Mouse (Mus musculus) heart, embryonic 10.5 days (tissue): ENCODE data around the gene Surf4. TPM values are rescaled to one million over a fixed set of nuclear protein-coding genes. Genes with fewer than 3 reads are reported as not detected.

Source experiments
- DNase-seq: peaks from one replicate; pipeline ENCODE4 v3.0.0-alpha.2; 2017; ENCODE audit warnings: low spot score
- H3K27ac ChIP-seq: fragments of 300-500 bp; sonication (generic); 2 replicates; pipeline ENCODE4 v1.5.1; 2016; ENCODE audit warnings: mild to moderate bottlenecking
- H3K27me3 ChIP-seq: fragments of 300-500 bp; sonication (generic); 2 replicates; pipeline ENCODE4 v1.6.1; 2016; ENCODE audit warnings: mild to moderate bottlenecking; ENCODE audit not compliant: poor library complexity, insufficient read depth, severe bottlenecking
- H3K36me3 ChIP-seq: fragments of 300-500 bp; sonication (generic); 2 replicates; pipeline ENCODE4 v1.6.1; 2016; ENCODE audit warnings: mild to moderate bottlenecking, moderate library complexity
- H3K4me1 ChIP-seq: fragments of 300-500 bp; sonication (generic); 2 replicates; pipeline ENCODE4 v1.6.1; 2016; ENCODE audit warnings: mild to moderate bottlenecking
- H3K4me3 ChIP-seq: fragments of 300-500 bp; sonication (generic); 2 replicates; pipeline ENCODE4 v1.5.1; 2016; ENCODE audit warnings: mild to moderate bottlenecking, moderate library complexity
- H3K9me3 ChIP-seq: fragments of 300-500 bp; sonication (generic); 2 replicates; pipeline ENCODE4 v1.6.1; 2016; ENCODE audit warnings: mild to moderate bottlenecking, moderate library complexity
- WGBS: fragments of 180-500 bp; shearing (Covaris S2); methylation state at CpG from one replicate; pipeline ENCODE4 v1.1.7; 2016; 5-methylcytosine and 5-hydroxymethylcytosine counted together
- polyA plus RNA-seq: library from polyadenylated mRNA; unstranded; fragments of >200 nt; fragmentation: Nextera tagmentation; extraction: Ambion mirVana; gene quantifications from 2 replicates; pipeline ENCODE4 v1.2.1, GENCODE M21; 2016

The Surf4 gene
- polyA plus RNA-seq, 1 experiment from 2014 or later = 242 TPM

- Histone ChIP-seq H3K27me3 (no peaks in the 10 kb centered on the region), H3K9me3 (no peaks in the 10 kb centered on the region), H3K27ac (peak overlapping the region; percentile 90), H3K4me3 (peak overlapping the region; percentile 76), H3K4me1 (peaks cover 38% of the 10 kb centered on the region), H3K36me3 (peaks cover 71% of the 10 kb centered on the region)
- 4% methylated on average over 13 of the region's 13 CpGs for WGBS
- DNase-seq = no peak
These were observed 17.0 kb downstream of the Surf4 start for GRCm38 (mm10) chr2:26916738-26917137.

DNA sequence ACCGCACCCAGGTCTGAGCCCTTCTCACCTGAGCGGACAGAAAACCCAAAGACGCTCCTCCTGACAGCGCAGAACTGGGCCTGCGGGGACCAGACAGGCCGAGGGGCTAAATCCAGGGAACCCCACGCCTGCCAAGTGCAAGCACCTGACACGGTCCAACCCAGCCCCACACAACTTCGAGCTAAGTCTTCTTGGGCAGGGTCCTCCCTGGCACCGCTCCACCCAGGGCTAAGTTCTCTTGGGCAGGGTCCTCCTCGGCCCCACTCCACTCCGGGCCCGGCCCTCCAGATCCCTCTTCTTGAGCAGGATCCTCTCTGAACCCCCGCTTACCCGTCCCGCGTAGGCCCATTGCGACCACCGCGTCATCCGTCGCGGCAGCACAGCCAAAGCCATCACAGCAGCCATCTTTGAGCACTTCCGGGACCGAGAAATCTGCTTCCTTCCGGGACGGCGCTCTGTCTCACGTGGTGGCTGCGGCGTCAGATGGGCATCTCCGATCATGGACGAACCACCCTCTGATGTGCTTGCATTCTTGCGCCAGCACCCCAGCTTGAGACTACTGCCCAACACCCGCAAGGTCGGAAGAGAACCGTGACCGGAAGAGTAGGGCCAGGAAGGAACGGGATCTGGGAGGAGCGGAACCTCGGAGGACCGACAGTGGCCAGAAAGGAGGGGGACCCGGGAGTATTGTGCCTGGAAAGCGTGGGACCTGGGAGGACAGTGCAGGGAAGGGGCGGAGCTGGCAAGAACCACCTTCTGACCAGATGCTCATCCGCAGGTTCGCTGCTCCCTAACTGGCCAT is 17.6 kb downstream of the Surf4 start, which contains the start of the genes Surf2 and Surf1:
TSS of gene Surf2 (plus strand) at position 441 of the 802 bp plus-strand sequence.
TSS of gene Surf1 (minus strand) at position 604 of the 802 bp plus-strand sequence.
- Histone ChIP-seq H3K4me3 (peak within 1 kb of the TSS; percentile 76), H3K36me3 (peaks cover 70% of the 10 kb centered on the region), H3K27me3 (no peaks in the 10 kb centered on the region), H3K4me1 (peaks cover 41% of the 10 kb centered on the region), H3K27ac (peak within 1 kb of the TSS; percentile 90), H3K9me3 (no peaks in the 10 kb centered on the region)
- WGBS = 2% methylated on average over 47 of the region's 47 CpGs
- DNase-seq = peak; percentile 94

- H3K27me3 ChIP-seq = no peaks in the 10 kb centered on the region
- H3K36me3 ChIP-seq = peaks cover 52% of the 10 kb centered on the region
- H3K4me3 ChIP-seq = peak overlapping the region; percentile 76; the same call in 1 of the 2 replicates
- H3K9me3 ChIP-seq = no peaks in the 10 kb centered on the region
- WGBS = 61% methylated on average over 8 of the region's 8 CpGs
- no peak overlapping the region for H3K27ac ChIP-seq
- H3K4me1 ChIP-seq = peaks cover 41% of the 10 kb centered on the region
- no peak for DNase-seq
These were observed 19.4 kb downstream of the Surf4 start for GRCm38 (mm10) chr2:26914148-26914941.

- 77% methylated on average over 17 of the region's 17 CpGs for WGBS
- Histone ChIP-seq H3K4me3 (no peak overlapping the region), H3K4me1 (peaks cover 47% of the 10 kb centered on the region), H3K9me3 (no peaks in the 10 kb centered on the region), H3K27ac (no peak overlapping the region), H3K27me3 (no peaks in the 10 kb centered on the region), H3K36me3 (peaks cover 45% of the 10 kb centered on the region)
- no peak for DNase-seq
These were observed 20.1 kb downstream of the Surf4 start for GRCm38 (mm10) chr2:26913416-26914147.

DNA sequence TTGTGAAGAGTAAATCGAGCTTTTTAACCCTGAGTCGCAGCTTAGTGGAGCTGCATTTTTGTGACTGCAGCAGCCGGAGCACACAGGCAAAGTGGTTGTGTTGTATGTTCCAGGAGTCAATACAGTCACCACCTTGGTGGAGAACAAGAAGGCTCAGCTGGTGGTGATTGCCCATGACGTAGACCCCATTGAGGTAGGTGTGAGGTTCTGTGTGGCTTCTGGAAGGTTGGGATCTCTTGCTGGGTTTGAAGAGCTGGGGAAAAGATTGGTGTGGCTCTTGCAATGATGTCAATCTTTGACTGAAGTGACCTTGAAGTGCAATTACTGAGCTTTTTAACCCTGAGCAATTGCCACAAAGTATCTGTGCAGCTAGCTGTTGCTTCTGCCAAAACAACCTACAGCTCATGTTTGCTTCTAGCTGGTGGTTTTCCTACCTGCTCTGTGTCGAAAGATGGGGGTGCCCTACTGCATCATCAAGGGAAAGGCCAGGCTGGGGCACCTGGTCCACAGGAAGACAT is 21.4 kb downstream of the Surf4 start:
- Histone ChIP-seq H3K27ac (peak overlapping the region; percentile 96; the same call in 1 of the 2 replicates), H3K9me3 (no peaks in the 10 kb centered on the region), H3K4me1 (peaks cover 50% of the 10 kb centered on the region), H3K27me3 (no peaks in the 10 kb centered on the region), H3K4me3 (peak overlapping the region; percentile 88), H3K36me3 (peaks cover 48% of the 10 kb centered on the region)
- DNase-seq = no peak
- 70% methylated on average over 5 of the region's 5 CpGs for WGBS

- under 1% methylated on average over 37 of the region's 37 CpGs for WGBS
- H3K4me1 ChIP-seq = peaks cover 44% of the 10 kb centered on the region
- H3K9me3 ChIP-seq = no peaks in the 10 kb centered on the region
- peak overlapping the region; percentile 96 for H3K27ac ChIP-seq
- peaks cover 60% of the 10 kb centered on the region for H3K36me3 ChIP-seq
- no peak for DNase-seq
- no peaks in the 10 kb centered on the region for H3K27me3 ChIP-seq
- peak overlapping the region; percentile 88 for H3K4me3 ChIP-seq
These were observed 22.5 kb downstream of the Surf4 start for GRCm38 (mm10) chr2:26910994-26911765.

- H3K9me3 ChIP-seq = no peaks in the 10 kb centered on the region
- WGBS = under 1% methylated on average over 74 of the region's 74 CpGs
- peak; percentile 98 for DNase-seq
- peaks cover 68% of the 10 kb centered on the region for H3K36me3 ChIP-seq
- no peaks in the 10 kb centered on the region for H3K27me3 ChIP-seq
- H3K4me3 ChIP-seq = peak within 1 kb of the TSS; percentile 88
- peak within 1 kb of the TSS; percentile 96 for H3K27ac ChIP-seq
- peaks cover 38% of the 10 kb centered on the region for H3K4me1 ChIP-seq
These were observed 23.4 kb downstream of the Surf4 start, which contains the start of the genes Med22 and Rpl7a for GRCm38 (mm10) chr2:26910124-26910993. Med22 (minus strand) TSS chr2:26910677. Rpl7a (plus strand) TSS chr2:26910764.

DNA sequence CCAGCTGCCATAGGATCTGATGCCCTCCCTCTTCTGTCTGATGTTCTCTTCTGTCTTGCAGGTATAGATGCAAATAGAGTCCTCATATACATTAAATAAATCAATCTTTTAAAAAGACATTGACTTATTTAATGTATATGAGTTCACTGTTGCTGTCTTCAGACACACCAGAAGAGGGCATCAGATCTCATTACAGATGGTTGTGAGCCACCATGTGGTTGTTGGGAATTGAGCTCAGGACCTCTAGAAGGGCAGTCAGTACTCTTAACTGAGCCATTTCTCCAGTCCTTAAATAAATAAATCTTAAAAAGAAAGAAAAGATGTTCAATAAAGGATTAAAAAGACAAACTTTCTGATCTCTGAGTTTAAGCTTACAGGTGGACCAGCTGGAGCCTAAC is 24.3 kb downstream of the Surf4 start:
- no peaks in the 10 kb centered on the region for H3K9me3 ChIP-seq
- H3K4me1 ChIP-seq = peaks cover 32% of the 10 kb centered on the region
- peak overlapping the region; percentile 96 for H3K27ac ChIP-seq
- H3K36me3 ChIP-seq = peaks cover 68% of the 10 kb centered on the region
- no peaks in the 10 kb centered on the region for H3K27me3 ChIP-seq
- H3K4me3 ChIP-seq = peak overlapping the region; percentile 88
- no peak for DNase-seq

DNA sequence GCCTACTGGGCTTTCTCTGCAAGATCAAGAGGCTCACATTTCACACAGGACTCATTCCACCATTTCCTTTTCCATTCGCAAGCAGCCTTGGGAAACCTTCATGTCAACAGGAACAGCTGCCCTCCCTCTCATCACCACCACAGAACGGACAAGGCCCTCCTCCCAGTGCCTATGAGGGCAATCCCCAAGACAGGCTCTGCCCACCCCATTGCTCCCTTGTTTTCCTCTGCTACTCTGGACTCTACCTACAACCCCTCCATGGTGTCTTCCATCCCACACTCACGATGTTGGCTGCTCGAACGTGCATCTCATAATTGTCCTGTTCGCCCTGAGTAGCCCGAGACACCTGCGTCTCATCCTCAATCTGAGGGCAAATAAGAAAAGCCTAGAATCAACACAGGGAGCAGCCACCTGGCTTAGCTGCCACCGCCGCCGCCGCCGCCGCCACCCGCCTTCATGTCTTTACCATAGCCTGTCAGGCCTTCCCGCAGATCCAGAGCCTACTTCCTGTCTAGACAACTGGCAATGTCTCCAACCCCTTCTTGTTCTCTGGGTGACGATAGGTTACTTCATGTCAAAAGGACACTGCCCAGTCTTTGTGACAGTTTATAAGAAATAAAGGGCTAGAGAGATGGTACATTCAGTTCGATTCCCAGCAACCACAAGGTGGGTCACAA is 24.9 kb downstream of the Surf4 start:
- Histone ChIP-seq H3K27me3 (no peaks in the 10 kb centered on the region), H3K27ac (peak overlapping the region; percentile 17; the same call in 1 of the 2 replicates), H3K36me3 (peaks cover 63% of the 10 kb centered on the region), H3K4me1 (peaks cover 34% of the 10 kb centered on the region), H3K9me3 (no peaks in the 10 kb centered on the region), H3K4me3 (peak overlapping the region; percentile 88)
- no peak for DNase-seq
- WGBS = 81% methylated on average over 18 of the region's 18 CpGs

DNA sequence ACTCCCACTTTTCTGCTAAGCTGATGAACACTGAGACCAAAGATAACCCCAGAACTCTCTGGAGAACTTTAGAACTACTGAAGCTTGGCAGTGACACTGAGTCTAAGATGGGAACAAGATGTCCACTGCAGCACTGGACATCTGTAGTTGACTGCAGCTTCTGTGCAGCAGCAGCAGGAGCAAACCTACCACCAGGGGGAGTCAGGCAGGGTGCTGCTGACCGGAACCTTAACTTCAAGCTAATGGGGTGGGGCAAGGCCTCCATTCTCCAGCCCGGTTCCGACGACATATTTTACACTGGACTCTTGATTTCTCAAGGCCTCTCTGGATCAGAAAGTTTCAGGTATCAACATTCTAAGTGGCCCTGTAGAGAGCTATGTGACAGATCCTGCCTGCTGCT is 26.6 kb downstream of the Surf4 start:
- H3K4me3 ChIP-seq = no peak overlapping the region
- peaks cover 36% of the 10 kb centered on the region for H3K4me1 ChIP-seq
- H3K9me3 ChIP-seq = no peaks in the 10 kb centered on the region
- peaks cover 46% of the 10 kb centered on the region for H3K36me3 ChIP-seq
- H3K27ac ChIP-seq = no peak overlapping the region
- no peak for DNase-seq
- no peaks in the 10 kb centered on the region for H3K27me3 ChIP-seq
- WGBS = 59% methylated on average over 4 of the region's 4 CpGs

DNA sequence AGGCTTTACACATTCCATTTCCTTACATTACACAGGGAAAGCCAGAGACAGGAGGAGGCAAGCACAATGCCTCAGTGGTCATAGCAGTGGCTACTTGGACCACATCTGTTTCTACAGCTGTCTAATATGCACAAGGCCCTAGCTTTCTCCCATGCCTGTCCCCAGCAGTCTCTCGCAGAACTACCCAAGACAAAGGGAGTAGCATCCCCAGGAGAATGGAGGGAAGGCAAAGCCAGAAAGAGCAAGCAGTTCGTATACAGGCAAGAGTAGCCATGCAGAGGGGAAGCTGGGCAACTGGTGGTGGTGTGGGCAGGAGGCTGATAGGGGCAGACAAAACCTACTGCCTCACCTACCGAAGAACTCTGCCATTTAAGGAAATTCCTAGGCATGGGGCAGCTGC is 27.3 kb downstream of the Surf4 start:
- H3K36me3 ChIP-seq = peaks cover 39% of the 10 kb centered on the region

More for the DNA sequence above, 27.3 kb downstream of the Surf4 start:
- no peak overlapping the region for H3K27ac ChIP-seq
- no peaks in the 10 kb centered on the region for H3K9me3 ChIP-seq
- H3K27me3 ChIP-seq = no peaks in the 10 kb centered on the region
- WGBS = 93% methylated on average over 3 of the region's 3 CpGs
- no peak overlapping the region for H3K4me3 ChIP-seq
- peaks cover 36% of the 10 kb centered on the region for H3K4me1 ChIP-seq
- DNase-seq = no peak
